ENCODE assay signal across 9 mouse cellular contexts in genomic region chr9:106242813-106243488, GRCm38 (mm10). TPM values are rescaled to one million over a fixed set of nuclear protein-coding genes. Genes with fewer than 3 reads are reported as not detected.
A peak's percentile ranks its signal among the peaks of the same experiment; 100 is the strongest.
DNase-seq lines count a peak whose midpoint lies in the region; ATAC-seq and TF ChIP-seq lines count a peak whose summit lies in the region.
"Had no signal": no experiment of that assay in that cellular context is flagged by ENCODE, and none has a peak within 500 bp of the region (broad histone marks: within the 10 kb centered on the region; RNA-seq: fewer than 3 reads in every experiment).

No protein-coding gene starts in this region.

- peaks cover 9% of the 10 kb centered on the region for H3K4me1 ChIP-seq in kidney, postnatal 0 days (replicated peaks; ENCODE audit: insufficient read depth, low read length)
- H3K4me1 ChIP-seq in megakaryocyte, embryonic 14.5 days, result peaks cover 33% of the 10 kb centered on the region

- no peaks in the 10 kb centered on the region for H3K9me3 ChIP-seq in kidney, postnatal 0 days (replicated peaks; ENCODE audit: low read length)
- no peaks in the 10 kb centered on the region for H3K9me3 ChIP-seq in megakaryocyte, embryonic 14.5 days

- H3K36me3 ChIP-seq in kidney, postnatal 0 days (ENCODE audit: insufficient read depth, low read length), result peaks cover 40% of the 10 kb centered on the region
- peaks cover 71% of the 10 kb centered on the region for H3K36me3 ChIP-seq in megakaryocyte, embryonic 14.5 days (replicated peaks; ENCODE audit: low read length)

- peak overlapping the region; percentile 68 for H3K27ac ChIP-seq in layer of hippocampus, adult 2 months
- peak overlapping the region; percentile 25; the same call in 1 of the 2 replicates for H3K27ac ChIP-seq in kidney, postnatal 0 days
- H3K27ac ChIP-seq: liver, embryonic 14.5 days had no signal

- DNase-seq in layer of hippocampus, adult 2 months (ENCODE audit: low spot score in 2 of 2), result no peak
- DNase-seq in layer of hippocampus, adult 9-10 months (ENCODE audit: low spot score), result no peak
- peak; percentile 78 to 83 for DNase-seq in cerebellum, postnatal 36 days
- peak; percentile 59 for DNase-seq in kidney, postnatal 0 days (ENCODE audit: low spot score)
- no peak for DNase-seq in spleen, postnatal 36 days (ENCODE audit: low spot score in 2 of 2)
- no peak for DNase-seq in left cerebral cortex, postnatal 10 days (ENCODE audit: extremely low spot score in 1 of 2, low spot score in 2 of 2)
- no peak for DNase-seq in thymus, adult 18-20 months

- H3K4me3 ChIP-seq in layer of hippocampus, adult 2 months, result no peak overlapping the region
- no peak overlapping the region for H3K4me3 ChIP-seq in kidney, postnatal 0 days (replicated peaks; ENCODE audit: low read depth, low read length)
- peak overlapping the region; percentile 56 for H3K4me3 ChIP-seq in megakaryocyte, embryonic 14.5 days (replicated peaks)

- H3K9ac ChIP-seq in kidney, postnatal 0 days (ENCODE audit: low read depth, low read length), result no peak overlapping the region
- H3K9ac ChIP-seq: liver, embryonic 14.5 days had no signal

- intact Hi-C loops in left cerebral cortex, postnatal 10 days (cut with DNase I), result no loop called here

- WGBS in kidney, postnatal 0 days, result 51% methylated on average over 19 of the region's 19 CpGs

- no peak for TF ChIP-seq CTCF in layer of hippocampus, adult 2 months (conservative IDR thresholded peaks at IDR 0.05)
- TF ChIP-seq CTCF in kidney, postnatal 0 days (IDR thresholded peaks at IDR 0.05; ENCODE audit: low read depth), result no peak

- no peaks in the 10 kb centered on the region for H3K27me3 ChIP-seq in kidney, postnatal 0 days (ENCODE audit: insufficient read depth, low read length)
- no peaks in the 10 kb centered on the region for H3K27me3 ChIP-seq in megakaryocyte, embryonic 14.5 days (replicated peaks)

- 0 out of 2 replicates have a peak overlapping the region, but pooled peaks have one; percentile 7 for H3K4me2 ChIP-seq in kidney, postnatal 0 days (ENCODE audit: low read length)

- no peak for ATAC-seq in kidney, postnatal 0 days (replicated peaks; ENCODE audit: low FRiP score, low read depth)

RNA-seq across cellular contexts. Expression of gene Alas1, which starts 5.5 kb away (rescaled TPM):
- total RNA-seq in layer of hippocampus, adult 2 months (2021), result 100 to 1,000 TPM; 149 to 154 TPM
- 142 and 152 TPM in 2 replicates for polyA plus RNA-seq in kidney, postnatal 0 days (2015; fragmentation: Nextera tagmentation; extraction: Ambion mirVana)
- polyA plus RNA-seq in megakaryocyte, embryonic 14.5 days (2012; ENCODE audit: insufficient read depth, low replicate concordance), result 13.1 and 14.8 TPM in 2 replicates
- total RNA-seq in left cerebral cortex, postnatal 10 days (2021), result 100 to 1,000 TPM; 125 to 127 TPM

RNA-seq across cellular contexts. Expression of gene Tlr9, which starts 20.6 kb away (rescaled TPM):
- total RNA-seq in layer of hippocampus, adult 2 months (2021), result 1 to 10 TPM; 1.4 to 1.5 TPM
- 0.06 and 0.07 TPM in 2 replicates for polyA plus RNA-seq in kidney, postnatal 0 days (2015; fragmentation: Nextera tagmentation; extraction: Ambion mirVana)
- 0.63 and 2.3 TPM in 2 replicates for polyA plus RNA-seq in megakaryocyte, embryonic 14.5 days (2012; ENCODE audit: insufficient read depth, low replicate concordance)
- total RNA-seq in left cerebral cortex, postnatal 10 days (2021), result 1 to 10 TPM; 1.1 to 1.4 TPM

RNA-seq across cellular contexts. Expression of gene Poc1a, which starts 37.9 kb away (rescaled TPM):
- total RNA-seq in layer of hippocampus, adult 2 months (2021), result 10 to 100 TPM in 1 of 2 experiments, 1 to 10 TPM in 1; 8.6 to 14.5 TPM
- polyA plus RNA-seq in kidney, postnatal 0 days (2015; fragmentation: Nextera tagmentation; extraction: Ambion mirVana), result 13.1 and 14.5 TPM in 2 replicates
- 3.5 and 6.6 TPM in 2 replicates for polyA plus RNA-seq in megakaryocyte, embryonic 14.5 days (2012; ENCODE audit: insufficient read depth, low replicate concordance)
- 10 to 100 TPM; 15.6 to 17.8 TPM for total RNA-seq in left cerebral cortex, postnatal 10 days (2021)

RNA-seq across cellular contexts. Expression of gene Twf2, which starts 40.0 kb away (rescaled TPM):
- total RNA-seq in layer of hippocampus, adult 2 months (2021), result 10 to 100 TPM; 52.4 to 58.9 TPM
- polyA plus RNA-seq in kidney, postnatal 0 days (2015; fragmentation: Nextera tagmentation; extraction: Ambion mirVana), result 44.0 and 51.1 TPM in 2 replicates
- 149 TPM in 2 replicates for polyA plus RNA-seq in megakaryocyte, embryonic 14.5 days (2012; ENCODE audit: insufficient read depth, low replicate concordance)
- total RNA-seq in left cerebral cortex, postnatal 10 days (2021), result 10 to 100 TPM; 44.5 to 49.9 TPM

RNA-seq across cellular contexts. Expression of gene Ppm1m, which starts 43.4 kb away (rescaled TPM):
- 10 to 100 TPM; 19.4 to 21.8 TPM for total RNA-seq in layer of hippocampus, adult 2 months (2021)
- polyA plus RNA-seq in kidney, postnatal 0 days (2015; fragmentation: Nextera tagmentation; extraction: Ambion mirVana), result 33.2 and 35.5 TPM in 2 replicates
- polyA plus RNA-seq in megakaryocyte, embryonic 14.5 days (2012; ENCODE audit: insufficient read depth, low replicate concordance), result 8.2 and 12.4 TPM in 2 replicates
- 10 to 100 TPM; 20.8 to 24.5 TPM for total RNA-seq in left cerebral cortex, postnatal 10 days (2021)

Comparison
In these comparisons a context has a peak if more than half of its experiments do, and no peak if none do; other contexts are left out.
1. DNase-seq: peak in cerebellum, postnatal 36 days (2 of 2) and kidney, postnatal 0 days (single experiment); none in layer of hippocampus, adult 2 months (0 of 2), layer of hippocampus, adult 9-10 months (single experiment), spleen, postnatal 36 days (0 of 2), left cerebral cortex, postnatal 10 days (0 of 2) and thymus, adult 18-20 months (0 of 2).